Mouse (Mus musculus) ES-Bruce4 (cell line): ENCODE results near the gene Slit3.

ENCODE experiments used
- CTCF ChIP-seq: IDR thresholded peaks from one replicate; pipeline ENCODE4 v1.8.1; 2011; ENCODE audit warnings: low read depth, low read length
- POLR2A ChIP-seq: IDR thresholded peaks from one replicate; pipeline ENCODE4 v1.8.1; 2011; ENCODE audit warnings: low read length; ENCODE audit not compliant: insufficient read depth

DNA sequence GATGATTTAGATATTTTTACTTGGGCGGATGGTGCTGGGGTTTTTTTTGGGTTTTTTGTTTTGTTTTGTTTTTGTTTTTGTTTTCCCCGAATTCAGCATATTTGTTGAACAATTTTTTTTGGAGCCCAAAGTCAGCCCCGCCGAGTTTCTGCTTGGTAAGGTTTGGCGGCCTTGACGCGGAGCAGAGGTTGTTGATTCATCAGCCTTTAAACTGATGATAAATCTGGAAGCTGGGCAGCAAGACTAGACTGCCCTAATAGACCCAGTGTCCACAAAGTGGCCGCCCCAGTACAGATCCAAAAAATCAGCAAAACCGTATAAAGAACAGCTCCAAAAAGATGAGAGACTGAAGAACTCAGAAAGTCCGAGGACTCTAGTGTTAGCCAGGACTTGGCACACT is 421.7 kb downstream of the Slit3 start:
- TF ChIP-seq POLR2A, result no peak
- no peak for TF ChIP-seq CTCF
